Mouse (Mus musculus) gastrocnemius, postnatal 14 days (tissue): ENCODE results near the gene March5. TPM values are rescaled to one million over a fixed set of nuclear protein-coding genes. Genes with fewer than 3 reads are reported as not detected.
"Not testable (repeated sequence)": the region's sequence is repeated elsewhere in the genome, so short reads cannot be mapped to it uniquely, and the experiment has no call there.

Experiments used
- DNase-seq: peaks from one replicate; pipeline ENCODE4 v3.0.0; 2021; ENCODE audit warnings: mixed read lengths
- intact Hi-C: fragments of 180-260 bp; cut with DNase I; formaldehyde crosslinking; loops from one replicate; pipeline ENCODE4 v1.15.1; 2025; ENCODE audit warnings: low total_unique reads
- total RNA-seq, 2 experiments: library from RNA; stranded (reverse); gene quantifications; 2 replicates each; pipeline ENCODE4 v1.2.3; 2021

March5 gene
- total RNA-seq, 2 experiments from 2014 or later: 61.5 to 64.8 TPM

DNA sequence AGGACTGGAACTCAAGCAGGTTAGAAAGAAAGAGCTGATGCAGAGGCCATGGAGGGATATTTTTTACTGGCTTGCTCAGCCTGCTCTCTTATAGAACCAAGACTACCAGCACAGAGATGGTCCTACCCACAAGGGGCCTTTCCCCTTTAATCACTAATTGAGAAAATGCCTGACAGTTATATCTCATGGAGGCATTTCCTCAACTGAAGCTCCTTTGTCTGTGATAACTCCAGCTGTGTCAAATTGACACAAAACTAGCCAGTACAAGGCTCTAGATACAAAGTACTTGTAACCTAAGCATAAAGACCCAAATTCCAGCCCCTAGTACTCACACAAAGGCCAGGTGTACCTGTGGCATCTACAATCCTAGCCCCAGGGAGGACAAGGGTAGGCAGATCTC is 2.2 kb upstream of the March5 start:
- intact Hi-C loops, DNase-seq: not testable (repeated sequence)

DNA sequence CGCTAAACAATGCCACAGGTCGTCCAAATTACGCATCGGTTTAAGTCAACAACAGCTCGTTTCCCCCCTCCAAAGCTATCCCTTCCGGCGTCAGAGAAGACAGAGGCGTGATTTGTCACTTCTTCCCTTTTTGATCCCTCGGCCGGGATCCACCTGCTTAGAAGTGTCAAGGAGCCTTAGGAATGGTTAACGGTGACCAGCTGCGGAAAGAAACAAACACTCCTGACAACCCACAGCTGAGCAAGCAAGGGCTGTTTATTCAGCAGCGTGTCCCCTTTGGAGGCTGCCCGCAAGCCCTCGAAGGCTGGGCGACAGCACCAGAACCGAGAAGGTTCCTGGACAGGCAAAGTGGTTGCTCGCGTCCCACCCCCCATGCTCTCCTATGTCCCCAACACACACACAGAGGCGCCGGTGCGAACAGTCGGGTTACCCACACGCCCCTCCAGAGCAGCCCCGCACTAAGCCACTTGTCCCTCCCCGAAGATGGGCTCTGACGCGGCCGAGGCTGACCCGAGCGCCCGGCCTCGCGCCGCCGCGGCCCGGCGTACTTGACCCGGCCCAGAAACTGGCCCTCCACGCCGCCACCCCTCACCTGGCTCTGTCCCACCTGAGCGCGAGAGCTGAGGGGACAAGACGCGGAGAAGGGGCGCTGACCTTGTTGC is 571 bp upstream of the March5 start:
- intact Hi-C loops: no loop called here
- DNase-seq: peak; percentile 54

GRCm38 (mm10) chr19:37208176-37208755 is 923 bp downstream of the March5 start, which contains the start of gene Cpeb3:
TSS of gene Cpeb3 (minus strand) at chr19:37208601.
- intact Hi-C loops: no loop called here
- DNase-seq: peak; percentile 11

DNA sequence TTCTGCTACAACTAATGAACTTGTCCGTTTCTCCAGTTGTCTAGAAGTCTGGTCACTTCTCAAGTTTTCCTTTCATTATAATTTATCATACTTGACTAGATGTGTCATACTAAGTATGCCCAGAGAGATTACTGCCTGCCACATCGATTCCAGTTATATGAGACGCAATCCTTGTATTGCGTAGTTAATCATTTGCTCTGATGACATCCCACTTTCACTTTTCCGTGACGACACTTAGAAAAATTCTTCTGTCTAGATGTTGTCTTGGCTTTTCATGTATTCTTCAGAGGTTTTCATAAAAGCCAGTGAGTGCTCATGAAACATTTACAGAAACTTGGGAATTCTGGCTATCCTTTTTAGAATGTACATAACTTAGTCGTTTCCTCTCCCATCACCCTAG is 1.6 kb downstream of the March5 start:
- no peak for DNase-seq
- intact Hi-C loops: no loop called here

GRCm38 (mm10) chr19:37209467-37210128 is 2.3 kb downstream of the March5 start:
- intact Hi-C loops: loop anchor here (10.0 kb wide), 1 partner anchor 165 kb away; no protein-coding TSS in a partner anchor
- DNase-seq: no peak

DNA sequence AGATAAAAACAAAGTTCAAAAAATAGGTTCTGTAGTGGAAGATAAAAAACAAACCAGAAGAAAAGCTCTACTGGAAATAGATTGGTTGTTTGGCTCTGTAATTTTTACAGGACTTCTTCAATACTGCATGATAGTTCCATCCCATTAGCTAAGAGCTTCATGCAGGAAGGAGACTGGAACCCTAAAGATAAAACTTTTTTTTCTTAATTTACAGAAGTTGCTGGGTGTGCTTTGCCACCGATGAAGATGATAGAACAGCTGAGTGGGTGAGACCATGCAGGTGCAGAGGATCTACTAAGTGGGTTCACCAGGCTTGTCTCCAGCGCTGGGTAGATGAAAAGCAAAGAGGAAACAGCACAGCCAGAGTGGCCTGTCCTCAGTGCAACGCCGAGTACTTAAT is 3.1 kb downstream of the March5 start:
- no peak for DNase-seq

GRCm38 (mm10) chr19:37211416-37211815 is 4.1 kb downstream of the March5 start:
- DNase-seq: peak; percentile 30
- intact Hi-C loops: loop anchor here (10.0 kb wide), 1 partner anchor 167 kb away; no protein-coding TSS in a partner anchor

More for the DNA sequence above, 3.1 kb downstream of the March5 start:
- intact Hi-C loops: loop anchor here (10.0 kb wide), 1 partner anchor 166 kb away; no protein-coding TSS in a partner anchor

DNA sequence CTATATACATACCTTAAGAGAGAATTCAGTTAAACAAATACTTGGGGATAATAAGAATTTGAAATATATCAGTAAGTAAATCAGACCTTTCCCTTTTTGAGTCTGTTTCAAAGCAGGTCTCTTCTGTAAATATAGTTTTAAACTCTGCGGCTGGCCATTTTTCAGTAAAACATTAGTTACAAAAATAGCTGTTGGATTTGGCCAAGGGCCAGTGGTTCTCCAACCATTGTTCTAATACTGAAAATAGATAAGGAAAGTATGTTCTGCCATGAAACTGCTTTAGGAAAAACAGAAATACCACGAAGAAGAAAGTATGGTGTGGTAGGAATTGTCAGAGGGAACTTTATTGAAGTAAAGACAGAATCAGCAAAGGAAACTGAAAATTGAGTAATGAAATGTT is 7.4 kb downstream of the March5 start:
- DNase-seq: no peak
- intact Hi-C loops: loop anchor here (10.0 kb wide), 1 partner anchor 170 kb away; no protein-coding TSS in a partner anchor

DNA sequence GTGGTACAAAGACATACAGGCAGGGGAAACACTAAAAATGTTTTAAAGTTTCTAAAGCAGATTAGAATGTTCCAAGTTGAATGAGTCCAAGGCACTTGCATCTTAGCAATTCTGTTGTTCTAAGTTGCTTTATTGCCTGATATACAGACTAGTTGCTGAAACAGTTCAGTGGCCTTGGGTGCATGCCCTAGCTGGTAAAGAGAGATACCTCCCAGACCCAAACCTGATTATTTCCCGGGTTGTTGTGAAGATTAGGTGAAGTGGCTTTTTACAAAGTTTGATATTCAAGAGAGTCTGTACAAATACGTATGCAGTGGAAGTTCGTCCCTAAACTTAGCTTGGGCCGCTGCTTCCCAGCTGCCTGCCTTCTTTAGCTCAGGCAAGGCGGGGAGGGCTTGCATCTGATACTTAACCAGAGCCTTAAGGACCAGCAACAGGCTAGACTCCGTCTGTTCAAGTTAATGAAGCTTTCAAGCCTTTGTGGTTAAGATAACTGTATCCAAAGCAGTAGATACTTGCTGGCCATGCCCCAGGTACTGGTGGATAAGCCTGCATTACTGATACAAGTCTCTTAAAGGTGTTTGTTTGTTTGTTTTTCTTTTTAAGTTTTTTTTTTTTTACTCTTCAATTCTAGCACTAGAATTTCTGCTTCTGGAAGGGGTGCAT is 18.0 kb downstream of the March5 start:
- intact Hi-C loops: no loop called here
- no peak for DNase-seq

- intact Hi-C loops, DNase-seq: not testable (repeated sequence)
Measured at GRCm38 (mm10) chr19:37232598-37232997, 25.3 kb downstream of the March5 start.

- intact Hi-C loops: no loop called here
- DNase-seq: no peak
Measured at GRCm38 (mm10) chr19:37233561-37234539, 26.5 kb downstream of the March5 start.

DNA sequence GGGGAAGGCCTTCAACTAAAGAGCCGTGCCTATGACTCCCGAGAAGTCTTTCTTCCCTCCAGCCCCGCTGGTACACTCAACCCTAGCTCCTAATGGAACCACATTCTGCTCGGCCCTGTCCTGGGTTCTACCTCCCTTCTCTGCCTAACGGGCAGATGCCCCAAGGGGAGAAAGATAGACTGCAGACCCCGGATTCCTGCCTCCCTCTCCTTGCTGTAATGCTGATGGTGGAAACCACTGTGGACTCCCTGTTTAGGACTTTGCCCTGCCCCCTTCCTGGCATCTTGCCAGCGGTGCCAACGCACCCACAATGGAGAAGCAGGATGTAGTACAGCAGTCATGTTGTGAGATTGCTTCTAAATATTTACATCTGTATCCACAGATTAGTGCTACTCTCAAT is 28.5 kb downstream of the March5 start:
- intact Hi-C loops: no loop called here
- DNase-seq: no peak

DNA sequence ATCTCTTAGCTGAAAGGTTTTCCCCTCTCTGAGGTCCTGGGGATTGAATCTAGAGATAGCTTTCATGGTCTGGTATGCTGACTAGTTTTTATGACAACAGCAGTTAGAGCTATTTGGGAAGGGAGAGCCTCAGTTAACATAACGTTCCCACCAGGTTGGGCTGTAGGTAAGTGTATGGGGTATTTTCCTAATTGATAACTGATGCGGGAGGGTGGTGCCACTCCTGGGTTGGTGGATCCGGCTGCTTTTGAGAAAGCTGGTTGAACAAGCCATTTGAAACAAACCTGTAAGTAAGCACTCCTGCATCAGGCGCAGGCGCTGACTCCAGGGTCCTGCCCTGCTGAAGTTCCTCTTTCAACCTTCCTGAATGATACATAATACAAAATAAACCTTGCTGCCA is 30.0 kb downstream of the March5 start:
- intact Hi-C loops: no loop called here

GRCm38 (mm10) chr19:37237712-37238437 is 30.5 kb downstream of the March5 start:
- intact Hi-C loops: no loop called here
- DNase-seq: no peak

More for the DNA sequence above, 30.0 kb downstream of the March5 start:
- DNase-seq: no peak

DNA sequence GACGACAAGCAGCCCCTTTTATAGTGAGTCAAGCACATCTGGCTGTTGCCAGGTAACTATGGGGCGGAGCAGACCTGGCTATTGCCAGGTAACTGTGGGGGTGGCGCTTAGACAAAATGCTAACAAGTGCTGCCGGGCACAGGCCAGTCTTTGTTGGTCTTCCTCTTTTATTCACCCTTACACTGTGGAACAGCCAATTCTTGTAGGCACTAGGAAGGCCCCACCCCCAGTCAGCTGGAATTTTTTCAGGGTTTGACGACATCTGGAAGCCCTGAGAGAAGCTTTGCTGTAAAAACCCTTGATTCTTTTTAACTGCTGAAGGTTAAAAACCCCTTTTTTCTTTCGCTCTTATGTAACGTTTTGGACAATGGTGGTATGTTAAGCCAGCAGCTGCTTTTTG is 31.3 kb downstream of the March5 start:
- DNase-seq: no peak
- intact Hi-C loops: no loop called here

DNA sequence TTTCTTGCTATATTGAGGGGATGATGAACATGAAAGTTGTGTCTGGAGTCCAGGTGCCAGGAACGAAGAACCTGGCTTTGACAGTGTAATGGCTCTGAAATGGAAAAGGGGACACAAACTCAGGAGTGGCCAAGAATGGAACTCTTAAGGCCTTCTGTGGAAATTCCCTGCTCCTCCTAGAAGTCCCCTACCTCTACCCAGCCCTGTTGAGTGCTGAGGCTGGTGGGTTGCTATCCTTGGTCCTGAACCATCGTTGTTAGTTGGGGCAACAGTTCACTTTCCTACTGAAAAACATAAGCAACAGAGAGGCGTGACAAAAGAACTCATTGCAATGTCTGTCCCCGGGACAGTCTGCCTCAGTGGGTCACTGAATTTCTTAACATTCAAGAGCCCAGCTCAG is 31.8 kb downstream of the March5 start:
- DNase-seq: no peak
- intact Hi-C loops: no loop called here

DNA sequence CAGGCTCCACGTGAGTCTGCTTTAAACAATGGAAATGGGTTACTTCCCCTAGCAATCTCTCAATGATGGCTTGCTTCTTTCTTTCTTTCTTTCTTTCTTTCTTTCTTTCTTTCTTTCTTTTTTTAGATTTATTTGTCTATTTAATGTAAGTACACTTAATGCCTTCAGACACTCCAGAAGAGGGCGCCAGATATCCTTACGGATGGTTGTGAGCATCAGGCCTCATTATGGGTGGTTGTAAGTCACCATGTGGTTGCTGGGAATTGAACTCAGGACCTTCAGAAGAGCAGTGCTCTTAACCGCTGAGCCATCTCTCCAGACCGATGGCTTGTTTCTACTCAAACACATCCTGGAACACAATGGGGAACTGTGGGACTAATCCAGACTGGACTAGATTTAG is 33.9 kb downstream of the March5 start:
- intact Hi-C loops: no loop called here
- no peak for DNase-seq

GRCm38 (mm10) chr19:37242707-37243106 is 35.4 kb downstream of the March5 start:
- DNase-seq: no peak
- intact Hi-C loops: no loop called here
